Mouse (Mus musculus): ENCODE results near the gene Ndst4.

The Ndst4 gene

GRCm38 (mm10) chr3:125744468-125745141, 340.7 kb downstream of the Ndst4 start:
- no peak for DNase-seq

GRCm38 (mm10) chr3:125745142-125745496, 341.2 kb downstream of the Ndst4 start:
- DNase-seq, result no peak

GRCm38 (mm10) chr3:125746367-125746766, 342.5 kb downstream of the Ndst4 start:
- no peak for DNase-seq

- no peak for DNase-seq
Observed at GRCm38 (mm10) chr3:125756911-125757310, 353.0 kb downstream of the Ndst4 start.

- DNase-seq, result no peak
Observed at GRCm38 (mm10) chr3:125760711-125761110, 356.8 kb downstream of the Ndst4 start.

Data from right cerebral cortex, postnatal 14 days (tissue).